Mouse (Mus musculus) small intestine, adult 2 months (tissue): ENCODE results near the gene Pigr.

Experiments
- CTCF ChIP-seq: fragments of 200-500 bp; IDR thresholded peaks from 2 replicates; pipeline ENCODE4 v1.5.1; 2012; ENCODE audit warnings: low read depth, mild to moderate bottlenecking, control low read depth, inconsistent platforms, low read length, moderate library complexity, mixed read lengths; ENCODE audit not compliant: insufficient replicate concordance, insufficient read length; ENCODE audit errors: extremely low read depth
- POLR2A ChIP-seq: fragments of 200-500 bp; IDR thresholded peaks from 2 replicates; pipeline ENCODE4 v1.6.1; 2012; ENCODE audit warnings: low read depth, mild to moderate bottlenecking, control low read depth, inconsistent platforms, low read length, moderate library complexity

GRCm38 (mm10) chr1:130835161-130835936 lies 8.9 kb downstream of the Pigr start:
- TF ChIP-seq CTCF = no peak
- TF ChIP-seq POLR2A = no peak
